Mouse (Mus musculus) urinary bladder, postnatal 14 days (tissue): ENCODE results near the gene Gpank1.

Source experiments
- DNase-seq: peaks from one replicate; pipeline ENCODE4 v3.0.0; 2021; ENCODE audit warnings: low spot score

The Gpank1 gene

GRCm38 (mm10) chr17:35131500-35132173 lies 10.4 kb downstream of the Gpank1 start, which contains the start of gene Apom:
Apom (minus strand) TSS chr17:35132050.
- no peak for DNase-seq

- no peak for DNase-seq
These were observed 10.9 kb downstream of the Gpank1 start for GRCm38 (mm10) chr17:35132174-35132560.

GRCm38 (mm10) chr17:35133517-35133916 lies 12.3 kb downstream of the Gpank1 start:
- no peak for DNase-seq

- peak; percentile 94 for DNase-seq
These were observed 13.7 kb downstream of the Gpank1 start, which contains the start of gene Bag6 for GRCm38 (mm10) chr17:35134801-35135590. Bag6 (plus strand) TSS chr17:35135178.

GRCm38 (mm10) chr17:35135591-35136320 lies 14.5 kb downstream of the Gpank1 start:
- DNase-seq: no peak

GRCm38 (mm10) chr17:35139269-35139668 lies 18.0 kb downstream of the Gpank1 start:
- DNase-seq: no peak

GRCm38 (mm10) chr17:35140490-35140996 lies 19.3 kb downstream of the Gpank1 start:
- no peak for DNase-seq

- no peak for DNase-seq
These were observed 20.7 kb downstream of the Gpank1 start for GRCm38 (mm10) chr17:35141971-35142370.

- DNase-seq: no peak
These were observed 24.9 kb downstream of the Gpank1 start for GRCm38 (mm10) chr17:35146139-35146538.

- DNase-seq: no peak
These were observed 26.1 kb downstream of the Gpank1 start for GRCm38 (mm10) chr17:35147348-35147747.

GRCm38 (mm10) chr17:35147922-35148639 lies 26.8 kb downstream of the Gpank1 start:
- no peak for DNase-seq

- DNase-seq: no peak
These were observed 30.9 kb downstream of the Gpank1 start for GRCm38 (mm10) chr17:35152121-35152520.

GRCm38 (mm10) chr17:35153077-35153476 lies 31.8 kb downstream of the Gpank1 start:
- no peak for DNase-seq

- no peak for DNase-seq
These were observed 32.7 kb downstream of the Gpank1 start for GRCm38 (mm10) chr17:35153931-35154330.

- DNase-seq: no peak
These were observed 33.4 kb downstream of the Gpank1 start for GRCm38 (mm10) chr17:35154616-35155015.

GRCm38 (mm10) chr17:35155451-35155850 lies 34.2 kb downstream of the Gpank1 start:
- no peak for DNase-seq

- no peak for DNase-seq
These were observed 35.4 kb downstream of the Gpank1 start for GRCm38 (mm10) chr17:35156461-35157200.

GRCm38 (mm10) chr17:35157254-35157653 lies 36.0 kb downstream of the Gpank1 start:
- no peak for DNase-seq

- DNase-seq: no peak
These were observed 36.5 kb downstream of the Gpank1 start for GRCm38 (mm10) chr17:35157661-35158175.

GRCm38 (mm10) chr17:35158850-35159593 lies 37.8 kb downstream of the Gpank1 start:
- no peak for DNase-seq
